Mouse (Mus musculus): ENCODE results near the gene Mttp. TPM values are rescaled to one million over a fixed set of nuclear protein-coding genes. Genes with fewer than 3 reads are reported as not detected.

Mttp gene
- total RNA-seq, 2 experiments from 2014 or later, result 6.0 to 6.2 TPM

GRCm38 (mm10) chr3:138064732-138065645, 79.8 kb downstream of the Mttp start, which contains the start of gene 1110002E22Rik:
Gene 1110002E22Rik, plus strand, starts transcription at chr3:138065052.
- peak in 1 of 2 experiments; percentile 87 for DNase-seq (ENCODE audit: low spot score in 2 of 2)

GRCm38 (mm10) chr3:138063731-138064329, 80.9 kb downstream of the Mttp start:
- DNase-seq (ENCODE audit: low spot score in 2 of 2), result no peak
- intact Hi-C loops (cut with DNase I), result no loop called here

More at GRCm38 (mm10) chr3:138064732-138065645, 79.8 kb downstream of the Mttp start, which contains the start of gene 1110002E22Rik:
- intact Hi-C loops (cut with DNase I), result loop anchor here (5.0 kb wide), 2 partner anchors 77 to 148 kb away; partner anchors contain the start of genes Lamtor3, Mttp and Trmt10a

DNA sequence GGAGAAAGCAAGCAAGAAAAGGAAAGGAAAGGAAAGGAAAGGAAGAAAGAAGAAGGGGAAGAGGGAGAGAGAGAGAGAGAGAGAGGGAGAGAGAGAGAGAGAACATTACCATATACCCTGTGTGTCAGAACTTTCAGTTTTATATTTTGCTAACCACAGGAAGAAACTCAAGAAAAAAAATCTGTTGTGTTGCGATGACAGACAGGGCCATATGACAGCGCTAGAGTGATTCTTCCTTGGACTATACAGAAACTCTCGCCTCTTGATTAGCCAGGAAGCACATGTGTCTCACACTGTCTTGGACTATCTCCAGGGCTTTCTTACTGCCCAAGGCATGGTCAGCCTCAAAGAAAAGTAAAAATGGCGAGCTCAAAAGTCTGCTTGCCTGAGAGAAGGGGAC, 82.1 kb downstream of the Mttp start:
- intact Hi-C loops (cut with DNase I), result no loop called here
- no peak for DNase-seq (ENCODE audit: low spot score in 2 of 2)

DNA sequence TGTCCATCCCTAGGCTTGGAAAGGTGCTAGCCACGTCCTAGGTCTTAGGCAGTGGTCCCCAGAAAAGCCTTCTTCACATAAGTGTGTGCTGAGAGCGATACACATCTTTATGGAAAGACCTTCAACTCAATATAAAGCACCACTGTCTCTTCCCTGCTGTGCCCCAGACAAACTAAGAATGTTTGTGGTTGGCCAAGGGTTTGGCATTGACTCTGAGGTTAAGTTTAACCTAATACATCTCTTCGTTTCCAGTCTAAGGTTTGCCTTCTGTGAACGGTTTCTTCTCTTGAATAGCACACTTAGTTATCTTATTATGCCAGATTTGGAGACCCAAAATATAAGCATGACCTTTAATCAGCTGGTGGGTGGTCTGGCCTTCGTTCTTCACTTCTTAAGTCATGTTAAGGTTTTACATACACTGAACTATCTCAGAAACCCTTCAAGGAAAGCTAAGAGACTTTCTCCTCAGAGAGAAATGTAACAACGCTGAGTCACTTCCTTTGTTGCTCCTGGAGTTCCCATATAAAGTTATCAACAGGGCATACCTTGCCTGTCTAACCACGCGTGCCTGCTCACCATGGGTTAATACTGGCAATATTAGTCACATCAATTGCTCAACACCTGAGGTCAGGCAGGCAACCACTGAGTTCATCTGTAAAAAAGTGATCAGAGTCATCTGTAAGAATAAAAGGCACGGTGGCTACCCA, 83.4 kb downstream of the Mttp start:
- DNase-seq (ENCODE audit: low spot score in 2 of 2), result no peak
- intact Hi-C loops (cut with DNase I), result no loop called here

- intact Hi-C loops (cut with DNase I), result no loop called here
- DNase-seq (ENCODE audit: low spot score in 2 of 2), result no peak
Measured at GRCm38 (mm10) chr3:138060429-138060828, 84.3 kb downstream of the Mttp start.

DNA sequence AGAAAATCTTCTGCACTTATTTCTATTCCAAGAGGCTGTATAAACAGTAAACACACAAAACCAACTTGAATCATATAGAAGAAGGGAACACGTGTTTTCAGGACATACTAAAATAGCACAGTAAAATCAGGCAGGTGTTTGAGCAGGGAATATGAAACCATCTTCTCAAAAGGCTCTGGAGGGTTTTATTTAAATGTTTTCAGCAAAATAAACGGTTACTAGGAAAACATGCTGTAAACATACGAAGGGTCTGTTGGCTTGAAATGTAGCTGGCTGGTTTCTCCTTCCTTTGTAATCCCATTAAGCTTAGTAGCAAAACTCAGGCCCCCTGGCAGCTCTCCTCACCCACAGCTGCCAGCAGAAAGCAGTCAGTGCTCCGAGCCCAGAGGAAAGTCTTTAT, 86.5 kb downstream of the Mttp start:
- no peak for DNase-seq (ENCODE audit: low spot score in 2 of 2)
- intact Hi-C loops (cut with DNase I), result no loop called here

- intact Hi-C loops (cut with DNase I), result no loop called here
- no peak for DNase-seq (ENCODE audit: low spot score in 2 of 2)
Measured at GRCm38 (mm10) chr3:138056976-138057375, 87.8 kb downstream of the Mttp start.

DNA sequence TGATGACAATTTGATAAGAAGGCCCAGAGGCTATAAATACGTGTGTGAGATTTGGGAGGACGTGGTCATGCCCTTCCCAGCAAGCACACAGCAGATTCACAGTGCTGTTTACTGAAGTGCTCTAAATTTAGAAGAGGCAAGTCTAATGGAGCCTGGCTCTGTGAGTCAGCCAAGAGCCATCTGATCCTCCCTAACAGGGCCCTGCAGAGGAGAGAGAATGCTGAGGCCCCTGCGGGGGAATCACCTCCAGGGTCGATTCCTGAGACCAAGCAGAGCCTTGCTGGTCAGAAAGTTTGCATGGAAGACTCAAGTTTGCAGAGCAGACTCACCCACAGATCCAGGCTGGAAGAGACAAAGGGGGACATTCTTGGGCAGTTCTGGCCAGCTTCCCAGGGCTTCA, 90.8 kb downstream of the Mttp start:
- intact Hi-C loops (cut with DNase I), result no loop called here
- no peak for DNase-seq (ENCODE audit: low spot score in 2 of 2)

GRCm38 (mm10) chr3:138051431-138051830, 93.3 kb downstream of the Mttp start:
- intact Hi-C loops (cut with DNase I), result no loop called here
- DNase-seq (ENCODE audit: low spot score in 2 of 2), result no peak

GRCm38 (mm10) chr3:138050772-138051171, 94.0 kb downstream of the Mttp start:
- intact Hi-C loops (cut with DNase I), result no loop called here
- no peak for DNase-seq (ENCODE audit: low spot score in 2 of 2)

DNA sequence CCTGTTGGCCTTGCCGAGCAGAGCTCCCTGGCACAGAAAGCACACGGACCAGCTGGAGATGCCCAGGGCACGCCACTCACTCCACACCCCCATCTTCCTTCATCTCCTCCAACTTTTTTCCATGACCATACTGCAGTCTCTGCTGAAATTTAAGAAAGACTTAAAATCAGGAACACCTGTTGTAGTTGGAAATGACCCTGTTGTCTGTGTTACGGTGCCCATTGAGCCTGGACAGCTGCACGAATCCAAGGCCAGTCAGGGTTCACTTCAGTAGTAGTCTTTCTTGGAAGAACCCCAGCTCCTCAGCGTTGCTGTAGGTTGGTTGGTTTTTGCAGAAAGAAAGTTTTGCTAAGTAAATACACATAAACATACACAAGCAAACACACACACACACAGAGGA, 95.2 kb downstream of the Mttp start:
- no peak for DNase-seq (ENCODE audit: low spot score in 2 of 2)
- intact Hi-C loops (cut with DNase I), result no loop called here

GRCm38 (mm10) chr3:138043316-138043715, 101.5 kb downstream of the Mttp start:
- intact Hi-C loops (cut with DNase I), result no loop called here

GRCm38 (mm10) chr3:138041591-138042301, 103.0 kb downstream of the Mttp start:
- DNase-seq (ENCODE audit: low spot score in 2 of 2), result no peak
- intact Hi-C loops (cut with DNase I), result no loop called here

More at GRCm38 (mm10) chr3:138043316-138043715, 101.5 kb downstream of the Mttp start:
- DNase-seq (ENCODE audit: low spot score in 2 of 2), result no peak

- DNase-seq (ENCODE audit: low spot score in 2 of 2), result no peak
Measured at GRCm38 (mm10) chr3:138040938-138041337, 103.8 kb downstream of the Mttp start.

More at GRCm38 (mm10) chr3:138040938-138041337, 103.8 kb downstream of the Mttp start:
- intact Hi-C loops (cut with DNase I), result no loop called here

Other genes with a start within 250 kb of the Mttp start
- 10 to 100 TPM; 75.1 to 76.3 TPM for gene Lamtor3, start 226.5 kb downstream of the Mttp start, total RNA-seq (2021)
- gene Dapp1, start 163.4 kb downstream of the Mttp start, total RNA-seq (2021), result 1 to 10 TPM; 2.5 to 2.9 TPM
- gene 1110002E22Rik, start 79.9 kb downstream of the Mttp start, total RNA-seq (2021), result 1 to 10 TPM; 2.6 to 2.7 TPM
- under 1 TPM in 1 of 2 experiments, not detected in 1; 0.21 TPM for gene Gm5105, start 77.6 kb downstream of the Mttp start, total RNA-seq (2021)
- 1 to 10 TPM; 5.8 to 7.3 TPM for gene Trmt10a, start 1.5 kb downstream of the Mttp start, total RNA-seq (2021)
- gene 4930579F01Rik, start 48.9 kb upstream of the Mttp start, total RNA-seq (2021), result not detected
- not detected for gene Adh7, start 72.8 kb upstream of the Mttp start, total RNA-seq (2021)
- under 1 TPM; 0.60 to 0.62 TPM for gene Adh1, start 116.0 kb upstream of the Mttp start, total RNA-seq (2021)
- not detected for gene Adh6a, start 168.3 kb upstream of the Mttp start, total RNA-seq (2021)
- gene Adh6b, start 196.8 kb upstream of the Mttp start, total RNA-seq (2021), result not detected

Measured in left cerebral cortex, postnatal 25 days (tissue).